Mouse (Mus musculus) mouse trophoblast stem cell (cell line): Measurements from ENCODE around the gene Tfdp2.

Experiments
- in situ Hi-C, 2 experiments: fragments of 300-500 bp; cut with MseI, MboI; formaldehyde crosslinking; loops; 2 replicates in 1 of 2; 3 replicates in 1 of 2; pipeline ENCODE4 v1.15.1; 2025

The Tfdp2 gene

DNA sequence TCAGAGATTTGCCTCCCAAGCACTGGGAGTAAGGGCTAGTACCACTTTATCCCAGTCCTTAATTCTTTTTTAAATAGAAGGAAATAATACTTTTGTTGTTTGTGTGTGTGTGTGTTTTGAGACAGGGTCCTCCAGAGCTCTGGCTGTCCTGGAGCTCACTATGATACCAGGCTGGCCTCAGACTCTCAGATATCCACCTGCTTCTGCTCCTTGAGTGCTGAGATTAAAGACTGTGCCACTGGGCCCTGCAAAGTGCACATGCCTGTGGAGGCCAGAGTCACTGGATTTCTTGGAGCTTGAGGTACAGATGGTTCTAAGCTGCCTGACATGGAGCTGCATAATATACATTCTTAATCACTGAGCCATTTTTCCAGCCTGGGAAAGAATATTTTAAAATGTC is 32.2 kb downstream of the Tfdp2 start:
- in situ Hi-C loops: no loop called here

DNA sequence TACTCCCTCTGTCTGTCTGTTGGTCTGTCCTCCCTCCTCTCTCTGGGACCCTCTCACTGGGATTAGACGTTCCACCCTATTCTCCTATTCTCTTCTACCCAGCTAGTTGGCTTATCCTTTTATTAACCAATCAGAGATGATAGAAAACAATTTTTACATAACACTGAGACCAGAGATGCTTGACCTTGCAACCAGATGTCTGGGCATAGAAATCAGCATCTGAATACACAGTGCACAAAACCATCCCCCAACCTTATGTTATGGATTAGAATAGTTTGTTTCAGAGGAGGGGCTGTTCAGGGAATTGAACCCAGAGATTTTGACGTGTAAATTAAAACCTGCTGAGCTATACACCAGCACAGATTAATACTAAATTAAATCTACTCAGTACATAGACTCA is 34.2 kb downstream of the Tfdp2 start:
- in situ Hi-C loops: no loop called here

DNA sequence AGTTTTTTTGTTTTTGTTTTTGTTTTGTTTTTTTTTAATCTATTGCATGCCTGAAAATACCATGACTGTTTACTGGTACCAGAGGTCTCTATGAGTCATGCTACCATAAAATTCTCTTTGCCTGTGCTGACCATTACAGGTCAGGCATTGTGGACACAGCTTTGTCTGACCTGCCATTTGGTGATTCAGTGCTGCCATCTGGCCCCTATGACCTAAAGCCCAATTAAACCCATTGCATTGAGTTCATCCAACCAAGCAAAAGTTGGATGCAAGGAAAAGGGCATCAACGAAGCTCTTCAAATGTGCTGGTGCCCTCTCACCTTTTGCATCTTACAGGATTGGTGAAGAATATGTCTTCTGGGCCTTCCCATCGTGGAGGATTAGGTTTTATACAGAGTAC is 39.4 kb downstream of the Tfdp2 start:
- in situ Hi-C loops: no loop called here

DNA sequence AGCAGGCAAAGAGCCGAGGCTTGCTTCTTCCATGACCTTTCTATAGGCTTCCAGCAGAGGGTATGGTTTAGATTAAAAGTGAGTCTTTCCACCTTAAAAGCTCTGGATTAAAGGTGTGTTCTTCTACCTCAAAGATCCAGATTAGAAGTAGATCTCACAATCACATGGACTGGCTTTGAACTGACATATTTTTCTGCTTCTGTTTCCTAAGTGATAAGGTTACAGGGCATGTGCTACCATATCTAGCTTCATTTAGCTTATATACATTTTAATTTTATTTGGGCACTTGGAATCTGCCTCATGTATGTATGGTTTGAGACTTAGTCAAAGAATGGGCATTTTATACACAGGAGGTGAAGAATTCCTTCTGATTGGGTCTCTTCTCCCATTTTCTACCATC is 41.3 kb downstream of the Tfdp2 start:
- in situ Hi-C loops: no loop called here

DNA sequence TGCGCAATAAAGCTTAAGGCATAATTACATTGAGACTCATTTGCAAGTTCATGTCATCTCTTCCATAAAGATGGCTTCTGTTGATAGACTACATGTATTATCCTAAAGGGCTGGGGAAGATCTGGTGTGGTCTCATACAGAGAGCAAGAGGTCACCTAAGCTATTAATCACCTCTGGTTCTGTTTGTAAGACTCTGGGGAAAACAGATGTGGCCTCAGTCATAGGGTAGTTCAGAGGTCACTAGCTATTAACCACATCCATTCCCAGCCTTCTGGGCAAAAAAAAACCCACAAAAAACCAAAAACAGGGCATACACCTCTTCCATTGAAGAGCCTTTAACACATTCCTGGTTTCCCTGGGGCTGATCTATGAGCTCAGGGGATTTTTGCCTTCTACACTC is 42.2 kb downstream of the Tfdp2 start:
- in situ Hi-C loops: no loop called here

DNA sequence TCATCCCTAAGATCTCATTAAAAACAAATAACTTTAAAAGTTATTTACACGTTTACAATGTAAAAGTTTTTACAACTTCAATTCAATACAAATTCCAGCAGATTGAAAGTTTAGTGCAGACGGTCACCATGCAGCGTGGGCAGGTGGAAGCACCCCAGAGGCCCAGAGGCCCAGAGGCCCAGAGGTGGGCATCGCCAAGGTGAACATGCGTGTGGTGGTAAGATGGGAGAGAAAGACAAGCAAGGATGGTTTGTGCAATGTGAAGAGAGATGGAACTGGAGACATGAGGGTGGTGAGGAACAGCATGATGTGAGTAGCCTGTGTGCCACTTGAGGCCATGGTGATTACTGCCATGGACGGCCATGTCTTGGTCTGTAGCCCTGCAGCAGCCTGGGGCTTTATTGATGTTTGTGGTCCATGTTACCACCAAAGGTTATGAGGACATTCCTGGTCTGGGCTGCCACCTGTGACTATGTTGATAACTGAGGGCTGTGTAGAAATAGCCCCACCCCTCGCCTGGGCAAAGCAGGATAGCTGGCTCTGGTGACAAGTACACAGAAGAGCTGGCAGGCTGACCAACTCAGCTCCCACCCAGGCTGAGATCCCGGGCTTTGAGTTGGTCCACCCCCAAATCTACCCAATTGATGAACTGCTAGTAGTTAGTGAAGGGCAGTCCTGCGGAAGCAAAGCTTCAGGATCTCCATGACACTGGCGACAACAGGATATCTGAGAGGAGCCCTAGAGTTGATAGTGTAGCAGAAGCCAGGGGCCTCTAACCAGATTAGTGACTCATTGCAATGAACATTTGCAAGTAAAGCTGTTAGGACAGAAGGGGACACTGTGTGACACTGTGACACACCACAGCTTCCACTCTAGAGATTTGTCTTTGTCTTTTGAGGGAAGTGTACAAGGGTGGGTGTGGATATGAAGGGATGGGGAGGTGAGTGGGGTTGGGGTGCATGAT is 45.3 kb downstream of the Tfdp2 start:
- in situ Hi-C loops: no loop called here

DNA sequence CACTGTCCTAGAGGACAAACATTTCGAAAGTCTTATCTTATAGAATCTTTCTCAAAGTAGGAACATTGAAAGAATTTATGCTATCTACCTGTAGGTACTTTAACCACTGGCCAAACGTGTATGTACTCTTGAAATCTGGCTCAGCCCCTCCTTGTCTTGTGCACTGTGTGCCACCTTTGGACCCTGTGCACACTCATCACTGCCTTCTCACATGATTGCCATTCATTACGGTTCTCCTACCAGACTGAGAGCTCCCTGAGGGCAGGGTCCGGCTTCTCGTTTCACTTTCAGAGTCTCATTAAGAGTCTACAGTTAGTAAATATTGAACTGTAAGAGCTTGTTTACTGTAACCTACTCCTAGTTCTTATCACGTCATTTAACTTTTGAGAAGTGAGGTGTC is 47.8 kb downstream of the Tfdp2 start:
- in situ Hi-C loops: no loop called here

DNA sequence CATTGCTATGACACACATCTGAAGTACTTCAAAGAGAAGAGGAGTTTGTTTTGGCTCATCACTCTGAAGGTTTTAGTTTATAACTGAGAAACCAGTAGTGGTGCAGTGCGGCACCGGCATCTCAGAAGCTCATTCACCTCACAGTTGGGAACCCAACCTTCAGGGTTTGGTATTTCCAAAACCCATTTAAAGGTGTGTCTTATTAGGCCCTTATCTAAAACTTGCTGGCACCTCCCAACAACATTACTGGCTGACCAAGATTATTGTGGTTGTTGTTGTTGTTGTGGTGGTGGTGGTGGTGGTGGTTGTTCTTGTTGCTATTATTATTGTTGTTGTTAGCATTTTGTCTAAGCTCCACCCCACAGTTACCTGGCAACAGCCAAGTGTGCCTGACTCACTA is 58.7 kb downstream of the Tfdp2 start:
- in situ Hi-C loops: no loop called here

DNA sequence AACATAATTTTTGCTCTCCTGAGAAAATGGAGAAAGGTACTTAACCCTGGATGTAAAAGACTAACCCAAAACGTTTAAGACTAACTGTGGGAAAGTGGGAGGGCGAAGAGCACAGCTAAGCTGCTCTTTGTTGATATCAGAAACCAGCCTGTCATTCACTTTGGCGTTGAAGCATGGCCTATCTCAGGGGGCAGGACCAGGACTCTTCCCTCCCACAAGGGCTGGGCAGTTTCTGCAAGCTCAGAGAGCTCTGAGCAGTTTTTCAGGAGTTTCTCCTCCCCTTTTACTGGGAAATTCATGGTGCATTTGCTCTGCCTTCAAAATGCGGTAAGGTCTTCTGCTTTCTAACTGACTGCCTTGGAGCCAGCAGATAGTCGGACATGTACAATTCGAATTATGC is 62.4 kb downstream of the Tfdp2 start:
- in situ Hi-C loops: no loop called here

DNA sequence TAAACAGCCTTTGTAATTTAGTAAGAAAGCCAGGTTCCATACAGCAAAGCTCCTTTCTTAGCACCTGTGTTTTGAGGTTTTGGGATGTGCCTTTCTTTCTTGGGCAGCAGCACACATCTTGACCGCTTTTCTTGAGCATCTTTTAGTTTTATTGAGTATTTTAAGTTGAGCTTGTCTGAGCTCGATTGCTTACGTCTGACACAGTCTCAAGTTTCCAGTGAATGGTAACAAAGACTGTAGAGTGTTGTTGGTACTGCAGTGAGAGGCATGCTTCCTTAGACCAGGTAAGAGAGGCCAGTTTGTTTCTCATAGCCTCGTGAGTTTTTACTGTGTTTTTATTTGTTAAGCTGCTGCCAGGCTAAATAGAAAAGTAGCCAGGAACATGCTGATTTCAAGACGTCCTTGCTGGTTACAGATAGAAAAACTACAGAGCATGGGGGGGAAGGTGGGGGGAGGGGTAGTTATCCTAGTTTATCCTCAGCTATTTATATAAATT is 63.0 kb downstream of the Tfdp2 start:
- in situ Hi-C loops: no loop called here

DNA sequence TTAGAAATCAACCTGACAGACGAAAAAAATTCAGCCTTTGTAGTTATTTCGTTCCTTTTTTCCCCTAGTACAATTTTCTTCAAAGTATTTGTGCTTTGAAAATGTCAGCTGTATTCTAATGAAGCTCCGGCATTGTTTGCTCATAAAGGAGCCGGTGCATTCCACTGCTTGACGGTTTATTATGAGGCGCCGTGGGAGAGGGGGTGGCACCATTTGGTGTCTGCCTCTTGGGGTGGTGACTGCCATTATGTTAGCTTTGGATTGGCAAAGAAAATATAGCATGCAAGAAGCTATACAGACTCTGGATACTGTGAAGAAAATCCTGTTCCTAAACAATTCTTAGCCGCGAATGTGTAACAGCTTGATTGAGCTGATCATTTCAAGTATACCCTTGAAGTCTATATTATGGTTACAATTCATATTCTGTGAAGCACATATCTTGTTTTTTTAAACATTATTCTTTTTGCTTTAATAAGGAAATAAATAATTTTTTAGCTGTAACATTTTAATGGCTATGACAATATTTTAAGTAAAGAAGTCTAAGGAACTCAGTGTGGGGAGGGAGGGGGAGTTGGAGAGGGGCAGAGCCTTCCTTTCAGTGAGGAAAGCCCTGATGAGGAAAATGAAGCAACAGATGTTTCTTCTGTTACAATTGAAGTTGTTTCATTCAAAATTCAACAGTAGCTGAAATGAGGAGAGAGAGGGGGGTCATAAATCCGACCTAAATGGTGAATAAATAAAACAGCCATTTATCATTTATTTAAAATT is 63.9 kb downstream of the Tfdp2 start:
- in situ Hi-C loops: no loop called here

DNA sequence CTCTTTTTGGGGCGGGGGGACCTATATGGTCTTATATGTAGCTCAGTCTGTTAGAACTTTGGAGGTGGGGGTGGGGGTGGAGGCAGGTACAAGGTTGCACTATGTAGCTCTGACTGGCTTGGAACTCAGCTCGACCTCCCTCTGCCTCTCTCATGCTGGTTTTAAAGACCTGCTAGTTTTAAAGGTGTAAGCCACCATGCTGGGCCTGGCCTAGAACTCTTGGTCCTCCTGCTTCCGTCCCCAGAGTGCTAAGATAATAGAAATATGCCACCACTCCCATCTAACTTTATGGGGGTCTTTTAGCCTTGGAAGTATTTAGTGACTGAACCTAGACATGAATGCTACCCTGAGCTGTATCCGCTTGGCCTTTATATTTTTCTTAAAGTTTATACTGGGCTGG is 65.0 kb downstream of the Tfdp2 start:
- in situ Hi-C loops: no loop called here

DNA sequence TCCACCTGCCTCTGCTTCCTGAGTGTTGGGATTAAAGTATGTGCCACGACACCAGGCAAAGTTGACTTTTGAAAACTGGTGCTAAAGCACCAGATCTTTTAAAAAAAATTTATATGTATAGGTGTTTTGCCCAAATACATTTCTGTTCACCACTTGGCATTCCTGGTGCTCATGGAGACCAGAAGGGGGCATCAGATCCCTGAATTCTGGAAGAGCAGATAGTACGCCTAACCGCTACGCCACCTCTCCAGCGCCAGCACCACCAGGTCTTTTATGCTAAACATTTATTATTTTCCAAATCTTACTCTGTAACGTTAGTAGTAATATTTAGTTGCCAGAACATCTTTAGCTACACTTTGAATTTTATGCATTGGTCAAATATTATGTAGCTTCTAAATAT is 65.9 kb downstream of the Tfdp2 start:
- in situ Hi-C loops: no loop called here

DNA sequence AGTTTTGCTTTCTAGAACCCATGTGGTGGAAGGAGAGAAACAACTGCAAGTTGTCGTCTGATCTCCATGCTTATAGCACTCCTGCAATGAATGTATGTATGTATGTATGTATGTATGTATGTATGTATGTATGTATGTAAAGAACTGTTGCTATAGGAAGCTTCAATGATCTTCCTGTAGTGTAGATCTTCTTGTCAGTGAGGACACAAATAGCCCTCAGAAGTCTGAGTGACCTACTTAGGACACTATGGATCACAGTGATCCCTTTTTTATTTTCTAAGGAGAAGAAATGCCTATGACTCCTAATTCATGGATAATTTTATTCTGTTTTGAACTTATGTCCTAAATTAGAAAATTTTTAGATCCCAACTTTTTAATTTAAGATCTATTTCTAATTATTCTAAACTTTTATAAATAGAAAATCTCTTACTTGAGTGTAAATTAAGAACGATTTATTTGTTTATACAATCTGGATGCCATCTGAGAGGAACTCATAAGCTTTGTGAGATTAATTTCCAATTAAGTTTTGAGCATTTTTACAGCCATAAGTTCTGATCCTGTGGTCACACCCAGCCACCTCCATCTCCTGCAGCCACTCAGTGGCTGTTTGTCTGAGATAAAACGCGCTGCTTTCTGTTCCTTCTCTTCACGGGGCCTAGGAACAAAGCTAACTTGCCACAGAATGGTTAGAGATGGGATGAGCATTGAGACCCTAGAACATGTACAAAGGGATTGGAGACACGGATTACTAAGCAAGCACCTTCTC is 70.9 kb downstream of the Tfdp2 start:
- in situ Hi-C loops: no loop called here

DNA sequence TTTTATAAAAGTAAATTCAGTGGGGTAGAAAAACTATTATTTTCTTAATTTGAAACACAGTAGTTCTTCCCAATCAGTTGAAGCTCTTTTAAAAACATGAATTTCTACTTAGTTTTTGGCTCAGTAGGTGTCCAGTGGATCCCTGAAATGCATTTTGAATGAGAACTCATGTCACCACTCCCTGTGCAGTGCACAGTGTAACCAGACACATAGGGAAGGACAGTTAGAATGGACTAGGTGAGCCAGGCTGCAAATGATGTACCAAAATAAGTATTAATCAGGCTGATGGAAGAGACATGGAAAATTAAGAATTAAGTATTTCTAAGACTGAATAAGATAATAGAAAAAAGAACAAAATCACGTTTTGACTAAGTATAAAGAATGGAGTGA is 71.5 kb downstream of the Tfdp2 start:
- in situ Hi-C loops: no loop called here

DNA sequence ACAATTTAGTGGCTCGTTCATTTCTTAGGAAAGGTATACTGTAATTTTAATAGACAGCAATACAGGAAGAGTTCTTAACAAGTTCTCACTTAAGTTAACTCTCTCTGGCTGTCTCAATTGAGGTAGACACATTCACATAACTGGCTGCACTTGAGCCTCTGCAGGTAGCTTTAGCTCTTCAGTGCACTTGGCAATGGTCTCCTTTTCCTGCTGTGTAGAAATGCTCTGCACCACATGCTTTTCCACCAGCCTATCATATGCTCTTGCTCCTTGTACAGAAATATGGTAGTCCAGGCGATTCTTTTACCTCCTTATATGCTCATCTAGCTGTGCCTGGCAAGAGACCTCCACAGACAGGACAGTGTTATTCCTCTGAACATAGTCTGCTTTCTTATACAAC is 73.7 kb downstream of the Tfdp2 start:
- in situ Hi-C loops: no loop called here

DNA sequence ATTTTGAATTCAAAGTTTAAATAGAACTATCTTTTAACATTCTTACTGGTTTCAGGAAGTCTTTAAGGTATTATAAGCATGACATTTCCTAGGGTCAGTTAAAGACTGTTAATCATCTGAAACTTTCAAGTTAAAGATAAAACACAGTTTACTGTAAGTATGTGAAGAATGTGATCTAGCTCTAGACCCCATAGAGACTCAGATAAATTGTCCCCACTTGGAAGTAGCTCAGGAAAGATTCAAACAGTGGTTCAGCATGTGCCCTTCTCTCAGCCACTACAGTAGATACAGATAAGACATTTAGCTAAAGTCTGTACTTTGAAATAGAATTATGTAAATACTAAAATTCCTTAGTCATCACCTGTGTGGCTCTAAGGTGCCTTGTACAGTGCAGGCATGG is 79.5 kb downstream of the Tfdp2 start:
- in situ Hi-C loops: no loop called here

DNA sequence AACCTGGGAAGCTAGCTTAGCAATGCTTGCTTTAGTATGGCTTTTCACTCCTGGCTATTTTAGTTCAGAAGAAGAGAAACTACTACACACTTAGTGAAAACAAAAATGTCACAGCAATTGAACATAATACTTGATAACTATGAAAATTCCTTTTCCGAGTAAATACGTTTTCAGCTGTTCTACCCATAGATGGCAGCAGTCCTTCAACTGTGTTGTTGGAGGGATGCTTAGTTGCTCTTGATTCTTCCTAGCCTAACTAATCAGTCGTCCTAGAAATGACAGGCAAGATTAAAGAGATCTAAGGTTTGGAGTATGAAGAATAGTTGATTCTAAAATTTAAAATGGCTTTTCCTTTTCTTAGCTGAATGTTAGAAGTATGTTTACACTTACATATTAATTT is 85.4 kb downstream of the Tfdp2 start:
- in situ Hi-C loops: no loop called here

DNA sequence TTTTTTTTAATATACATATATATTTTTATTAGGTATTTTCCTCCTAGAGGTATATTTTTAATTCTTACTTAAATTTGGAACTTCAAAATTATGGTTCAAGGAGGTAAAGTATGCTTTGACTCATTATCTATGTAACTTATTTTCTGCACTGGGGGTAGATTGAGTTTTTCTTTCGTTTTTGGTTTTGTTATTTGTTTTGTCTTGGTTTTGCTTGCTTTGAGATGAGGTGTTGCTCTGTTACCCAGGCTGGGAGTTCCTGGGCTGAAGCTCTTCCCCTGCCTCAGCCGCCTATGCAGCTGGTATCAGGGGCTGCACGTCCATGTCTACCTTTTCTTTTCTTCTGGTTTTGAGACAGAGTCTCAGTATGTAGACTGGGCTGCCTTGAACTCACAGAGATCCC is 86.0 kb downstream of the Tfdp2 start:
- in situ Hi-C loops: no loop called here

DNA sequence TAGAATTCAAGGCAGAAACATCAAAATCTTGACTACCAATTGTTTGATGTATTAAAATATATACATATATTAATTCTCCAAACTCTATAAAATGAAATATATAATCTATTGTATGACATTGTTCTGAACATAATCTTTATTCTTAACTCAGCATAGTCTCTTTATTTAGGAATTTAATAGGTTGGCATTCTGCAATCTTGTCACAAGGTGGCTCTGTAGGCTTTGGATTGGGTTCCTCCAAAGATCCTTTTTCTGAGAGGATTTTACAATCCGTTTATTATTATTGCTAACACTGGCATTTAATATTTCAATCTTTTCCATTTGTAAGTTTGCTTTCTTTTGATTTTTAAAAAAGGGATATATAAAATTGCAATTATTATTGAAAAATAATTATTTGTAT is 88.8 kb downstream of the Tfdp2 start:
- in situ Hi-C loops: no loop called here

DNA sequence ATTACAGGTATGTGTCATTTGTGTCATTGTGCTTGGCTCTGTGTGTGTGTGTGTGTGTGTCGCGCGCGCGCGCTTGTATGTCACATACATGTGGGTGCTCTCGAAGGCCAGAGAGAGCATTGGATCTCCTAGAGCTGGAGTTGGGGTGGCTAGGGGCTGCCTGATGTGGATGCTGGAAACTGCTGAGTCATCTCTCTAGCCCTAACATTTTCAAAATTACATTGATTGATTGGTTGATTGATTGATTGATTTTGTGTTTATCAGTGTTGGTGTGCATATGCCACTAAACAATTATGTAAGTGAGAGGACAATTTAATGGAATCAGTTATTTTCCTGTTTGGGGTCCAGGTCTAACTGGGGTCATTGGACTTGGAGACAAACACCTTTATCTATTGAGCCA is 96.1 kb downstream of the Tfdp2 start:
- in situ Hi-C loops: no loop called here

DNA sequence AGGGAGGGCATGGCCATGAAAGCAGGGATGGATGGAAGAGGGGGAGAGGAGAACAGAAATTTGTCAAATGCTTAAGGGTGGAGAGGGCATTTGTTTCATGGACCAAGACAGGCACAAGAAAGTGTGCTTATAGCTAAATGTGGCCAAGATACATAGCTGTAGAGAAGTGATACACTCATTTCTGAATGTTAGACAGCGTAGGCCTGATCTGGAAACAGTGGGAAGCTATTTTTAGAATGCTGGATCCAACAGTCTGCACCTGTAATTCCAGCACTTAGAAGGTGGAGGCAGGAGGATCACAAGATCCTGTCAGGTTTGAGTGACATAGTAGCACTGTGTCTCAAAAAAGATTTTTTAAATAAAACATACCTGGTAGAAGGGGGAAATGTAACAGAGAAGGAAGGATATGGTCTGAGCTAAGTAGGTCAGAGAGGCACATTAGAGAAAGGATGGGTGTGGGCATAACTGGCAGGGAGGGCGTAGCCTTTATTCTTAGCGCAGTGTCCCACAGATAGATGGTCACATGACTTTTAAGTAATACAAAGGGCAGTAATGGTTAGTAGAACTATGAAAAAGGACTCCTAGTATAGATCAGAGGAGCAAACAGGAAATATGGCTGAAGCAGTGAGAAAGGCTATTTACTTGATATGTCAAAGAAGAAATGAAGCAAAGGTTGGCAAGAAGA is 103.4 kb downstream of the Tfdp2 start:
- in situ Hi-C loops: no loop called here
